Mouse (Mus musculus): ENCODE results near the gene Anks1b. TPM values are rescaled to one million over a fixed set of nuclear protein-coding genes. Genes with fewer than 3 reads are reported as not detected.
A peak's percentile ranks its signal among the peaks of the same experiment; 100 is the strongest.

Gene Anks1b
- polyA plus RNA-seq (2015; fragmentation: Nextera tagmentation; extraction: Ambion mirVana): 1.8 and 1.9 TPM in 2 replicates

- ATAC-seq: peak; percentile 25; the same call in 1 of the 2 replicates
- TF ChIP-seq CTCF (IDR thresholded peaks at IDR 0.05; ENCODE audit: low read depth): no peak
- peaks cover 19% of the 10 kb centered on the region for H3K27me3 ChIP-seq (replicated peaks; ENCODE audit: control insufficient read depth, insufficient read depth, low read length)
- no peaks in the 10 kb centered on the region for H3K4me1 ChIP-seq (replicated peaks; ENCODE audit: control insufficient read depth, insufficient read depth, low read length)
- WGBS: 1% methylated on average over 48 of the region's 48 CpGs
- H3K9ac ChIP-seq (ENCODE audit: low read depth, low read length): 0 out of 2 replicates have a peak within 1 kb of the TSS, but pooled peaks have one; percentile 7
- no peak within 1 kb of the TSS for H3K27ac ChIP-seq (ENCODE audit: low read depth, low read length)
- peak within 1 kb of the TSS; percentile 49 for H3K4me3 ChIP-seq (ENCODE audit: low read depth, low read length)
- no peaks in the 10 kb centered on the region for H3K9me3 ChIP-seq (ENCODE audit: control insufficient read depth)
- H3K36me3 ChIP-seq (ENCODE audit: control insufficient read depth, insufficient read depth): no peaks in the 10 kb centered on the region
- peak within 1 kb of the TSS; percentile 86 for H3K4me2 ChIP-seq (replicated peaks; ENCODE audit: low read depth)
Observed at GRCm38 (mm10) chr10:89873146-89873950, at the start of gene Anks1b. Gene Anks1b (plus strand): TSS chr10:89873509.

GRCm38 (mm10) chr10:89823906-89824305, 49.4 kb upstream of the Anks1b start:
- TF ChIP-seq CTCF (IDR thresholded peaks at IDR 0.05; ENCODE audit: low read depth): peak; percentile 73
- H3K4me1 ChIP-seq (replicated peaks; ENCODE audit: control insufficient read depth, insufficient read depth, low read length): no peaks in the 10 kb centered on the region
- no peak overlapping the region for H3K27ac ChIP-seq (ENCODE audit: low read depth, low read length)
- H3K4me3 ChIP-seq (ENCODE audit: low read depth, low read length): no peak overlapping the region
- 25% methylated on average over 2 of the region's 2 CpGs for WGBS
- H3K27me3 ChIP-seq (replicated peaks; ENCODE audit: control insufficient read depth, insufficient read depth, low read length): no peaks in the 10 kb centered on the region
- no peak overlapping the region for H3K9ac ChIP-seq (ENCODE audit: low read depth, low read length)
- H3K9me3 ChIP-seq (ENCODE audit: control insufficient read depth): no peaks in the 10 kb centered on the region
- ATAC-seq: no peak
- H3K36me3 ChIP-seq (ENCODE audit: control insufficient read depth, insufficient read depth): no peaks in the 10 kb centered on the region
- H3K4me2 ChIP-seq (replicated peaks; ENCODE audit: low read depth): no peak overlapping the region

DNA sequence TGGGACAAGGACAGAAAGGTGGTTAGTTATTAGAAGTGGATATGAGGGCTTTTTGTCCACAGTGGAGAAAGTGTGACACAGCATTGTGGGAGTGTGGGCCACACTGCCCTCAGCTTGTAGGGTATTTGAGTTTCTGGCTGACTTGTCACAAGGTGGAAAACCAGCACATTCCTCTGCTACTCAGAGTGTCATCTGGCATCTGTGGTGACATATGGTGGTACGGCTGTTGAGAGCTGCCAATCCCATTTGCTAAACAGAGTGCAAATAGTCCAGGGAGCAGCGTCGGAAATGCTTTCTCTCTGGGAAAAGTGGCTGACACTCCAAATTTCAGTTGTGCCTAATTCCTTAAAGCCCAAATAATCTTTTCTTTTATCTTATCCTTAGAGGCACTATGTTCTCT, 46.4 kb upstream of the Anks1b start:
- Histone ChIP-seq H3K4me1 (replicated peaks; ENCODE audit: control insufficient read depth, insufficient read depth, low read length) (no peaks in the 10 kb centered on the region), H3K9ac (ENCODE audit: low read depth, low read length) (no peak overlapping the region), H3K27me3 (replicated peaks; ENCODE audit: control insufficient read depth, insufficient read depth, low read length) (no peaks in the 10 kb centered on the region), H3K4me2 (replicated peaks; ENCODE audit: low read depth) (no peak overlapping the region), H3K4me3 (ENCODE audit: low read depth, low read length) (no peak overlapping the region), H3K9me3 (ENCODE audit: control insufficient read depth) (no peaks in the 10 kb centered on the region), H3K36me3 (ENCODE audit: control insufficient read depth, insufficient read depth) (no peaks in the 10 kb centered on the region), H3K27ac (ENCODE audit: low read depth, low read length) (no peak overlapping the region)
- 71% methylated on average over 3 of the region's 3 CpGs for WGBS
- ATAC-seq: no peak
- no peak for TF ChIP-seq CTCF (IDR thresholded peaks at IDR 0.05; ENCODE audit: low read depth)

- no peaks in the 10 kb centered on the region for H3K27me3 ChIP-seq (replicated peaks; ENCODE audit: control insufficient read depth, insufficient read depth, low read length)
- 64% methylated on average over 4 of the region's 4 CpGs for WGBS
- ATAC-seq: no peak
- H3K9ac ChIP-seq (ENCODE audit: low read depth, low read length): no peak overlapping the region
- no peak overlapping the region for H3K27ac ChIP-seq (ENCODE audit: low read depth, low read length)
- H3K36me3 ChIP-seq (ENCODE audit: control insufficient read depth, insufficient read depth): no peaks in the 10 kb centered on the region
- no peak overlapping the region for H3K4me2 ChIP-seq (replicated peaks; ENCODE audit: low read depth)
- no peaks in the 10 kb centered on the region for H3K4me1 ChIP-seq (replicated peaks; ENCODE audit: control insufficient read depth, insufficient read depth, low read length)
- H3K9me3 ChIP-seq (ENCODE audit: control insufficient read depth): no peaks in the 10 kb centered on the region
- H3K4me3 ChIP-seq (ENCODE audit: low read depth, low read length): no peak overlapping the region
- TF ChIP-seq CTCF (IDR thresholded peaks at IDR 0.05; ENCODE audit: low read depth): no peak
Observed at GRCm38 (mm10) chr10:89832334-89832733, 41.0 kb upstream of the Anks1b start.

DNA sequence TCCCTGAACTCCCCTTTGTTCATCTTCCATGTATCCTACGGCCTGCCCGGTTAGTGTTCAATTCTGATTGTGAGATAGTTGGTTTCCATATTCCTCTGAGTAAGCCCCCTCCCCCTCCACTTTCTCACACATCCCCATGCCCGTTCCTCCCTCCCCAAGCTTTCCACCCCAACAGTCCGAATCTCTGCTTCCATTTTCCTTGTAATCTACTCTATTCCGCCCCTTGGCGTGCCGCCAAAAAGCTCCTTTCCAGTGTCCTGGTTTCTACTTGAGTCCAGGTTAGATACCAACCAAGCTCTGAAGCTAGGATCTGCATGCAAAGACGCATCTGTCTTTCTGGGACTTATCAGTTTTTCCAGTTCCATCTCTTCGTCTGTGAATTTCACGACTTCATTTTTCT, 40.1 kb upstream of the Anks1b start:
- H3K9me3 ChIP-seq (ENCODE audit: control insufficient read depth): no peaks in the 10 kb centered on the region
- WGBS: 79% methylated on average over 10 of the region's 10 CpGs
- H3K36me3 ChIP-seq (ENCODE audit: control insufficient read depth, insufficient read depth): no peaks in the 10 kb centered on the region
- no peak overlapping the region for H3K27ac ChIP-seq (ENCODE audit: low read depth, low read length)
- H3K27me3 ChIP-seq (replicated peaks; ENCODE audit: control insufficient read depth, insufficient read depth, low read length): no peaks in the 10 kb centered on the region
- no peak for ATAC-seq
- H3K9ac ChIP-seq (ENCODE audit: low read depth, low read length): no peak overlapping the region
- no peak overlapping the region for H3K4me3 ChIP-seq (ENCODE audit: low read depth, low read length)
- TF ChIP-seq CTCF (IDR thresholded peaks at IDR 0.05; ENCODE audit: low read depth): no peak
- H3K4me2 ChIP-seq (replicated peaks; ENCODE audit: low read depth): no peak overlapping the region
- no peaks in the 10 kb centered on the region for H3K4me1 ChIP-seq (replicated peaks; ENCODE audit: control insufficient read depth, insufficient read depth, low read length)

- Histone ChIP-seq H3K9ac (ENCODE audit: low read depth, low read length) (no peak overlapping the region), H3K4me1 (replicated peaks; ENCODE audit: control insufficient read depth, insufficient read depth, low read length) (no peaks in the 10 kb centered on the region), H3K9me3 (ENCODE audit: control insufficient read depth) (no peaks in the 10 kb centered on the region), H3K4me3 (ENCODE audit: low read depth, low read length) (no peak overlapping the region), H3K36me3 (ENCODE audit: control insufficient read depth, insufficient read depth) (no peaks in the 10 kb centered on the region), H3K27ac (ENCODE audit: low read depth, low read length) (no peak overlapping the region), H3K27me3 (replicated peaks; ENCODE audit: control insufficient read depth, insufficient read depth, low read length) (no peaks in the 10 kb centered on the region), H3K4me2 (replicated peaks; ENCODE audit: low read depth) (no peak overlapping the region)
- peak; percentile 36 for TF ChIP-seq CTCF (IDR thresholded peaks at IDR 0.05; ENCODE audit: low read depth)
- no peak for ATAC-seq
- 45% methylated on average over 3 of the region's 3 CpGs for WGBS
Observed at GRCm38 (mm10) chr10:89837476-89837875, 35.8 kb upstream of the Anks1b start.

All from intestine, postnatal 0 days (tissue).